Mouse (Mus musculus) layer of hippocampus, postnatal 14 days (tissue): ENCODE measurements around the gene Xrcc3. TPM values are rescaled to one million over a fixed set of nuclear protein-coding genes. Genes with fewer than 3 reads are reported as not detected.

Experiments
- DNase-seq, 2 experiments: peaks; one replicate each; pipeline ENCODE4 v3.0.0; 2021 to 2022; ENCODE audit warnings: low spot score in 2 of 2, mixed read lengths in 1 of 2
- total RNA-seq, 2 experiments: library from RNA; stranded (reverse); gene quantifications; 2 replicates each; pipeline ENCODE4 v1.2.3; 2021

The Xrcc3 gene
- total RNA-seq, 2 experiments from 2014 or later = 3.0 to 3.9 TPM

DNA sequence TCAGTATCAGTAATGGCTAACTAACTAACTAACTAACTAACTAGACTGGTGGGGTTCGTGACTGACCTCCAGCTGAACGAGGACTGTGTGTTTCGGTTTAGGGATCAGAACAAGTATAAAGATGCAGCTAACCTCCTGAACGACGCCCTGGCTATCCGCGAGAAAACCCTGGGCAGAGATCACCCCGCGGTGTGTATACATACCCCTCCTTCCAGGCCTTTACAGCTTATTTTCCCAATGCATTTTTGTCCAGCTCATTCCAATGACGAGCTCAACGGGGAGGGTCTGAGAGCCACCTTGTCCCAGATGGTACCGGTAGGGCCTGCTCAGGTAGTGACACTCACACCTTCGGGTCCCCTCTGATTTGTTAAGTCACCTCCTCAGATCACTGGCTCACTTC, 35.8 kb downstream of the Xrcc3 start:
- DNase-seq = no peak

DNA sequence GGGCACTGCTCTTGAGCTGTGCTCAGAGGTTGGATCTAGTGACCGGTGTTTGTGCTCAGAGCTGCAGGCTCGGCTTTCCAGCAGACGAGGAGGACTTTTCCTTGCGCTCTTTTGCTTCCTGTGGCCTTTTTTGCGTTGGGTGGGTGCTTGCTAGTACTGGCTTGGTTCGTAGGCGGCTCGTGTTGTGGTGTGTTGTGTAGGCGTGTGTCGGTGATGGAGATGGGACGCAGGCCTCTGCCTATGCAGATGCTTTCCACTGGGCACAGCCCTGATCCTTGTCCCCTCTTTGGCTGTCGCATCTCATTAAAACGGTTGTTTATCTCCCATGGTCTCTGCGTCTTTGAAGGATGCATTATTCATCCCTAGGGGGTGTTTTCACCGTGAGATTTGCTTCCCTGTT, 38.8 kb downstream of the Xrcc3 start:
- no peak for DNase-seq

DNA sequence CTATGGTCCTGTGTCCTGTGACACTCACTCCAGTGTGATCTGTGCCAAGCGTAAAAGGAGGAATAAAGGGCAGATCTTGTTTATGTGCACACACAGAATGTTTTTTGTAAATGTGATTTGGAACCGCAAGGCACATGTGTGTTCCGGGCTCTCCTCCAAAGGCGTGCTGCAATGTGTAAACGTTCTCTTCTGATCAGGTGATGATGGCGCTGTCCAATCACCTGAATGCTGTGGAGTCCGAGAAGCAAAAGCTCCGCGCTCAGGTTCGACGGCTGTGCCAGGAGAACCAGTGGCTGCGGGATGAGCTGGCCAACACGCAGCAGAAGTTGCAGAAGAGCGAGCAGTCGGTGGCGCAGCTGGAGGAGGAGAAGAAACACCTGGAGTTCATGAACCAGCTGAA, 39.5 kb downstream of the Xrcc3 start:
- no peak for DNase-seq

DNA sequence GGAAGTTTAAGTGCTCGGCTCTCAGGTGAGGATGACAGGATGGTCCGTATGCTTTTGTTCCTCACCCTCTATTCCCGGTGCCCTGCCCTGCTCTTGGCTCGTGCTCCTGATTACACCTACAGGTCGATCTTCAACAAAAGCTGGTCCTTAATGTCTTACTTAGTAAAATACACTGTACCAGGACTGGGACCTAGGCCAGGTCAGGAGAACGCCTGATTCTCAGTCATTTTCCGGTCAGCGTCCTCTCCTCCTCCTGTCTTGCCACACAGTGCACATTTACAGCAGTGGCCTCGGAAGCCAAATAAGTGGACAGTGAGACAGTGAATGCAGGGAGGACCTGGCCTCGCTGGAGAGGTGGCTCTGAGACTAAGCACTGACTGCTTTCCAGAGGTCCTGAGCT, 43.0 kb downstream of the Xrcc3 start:
- DNase-seq = no peak

DNA sequence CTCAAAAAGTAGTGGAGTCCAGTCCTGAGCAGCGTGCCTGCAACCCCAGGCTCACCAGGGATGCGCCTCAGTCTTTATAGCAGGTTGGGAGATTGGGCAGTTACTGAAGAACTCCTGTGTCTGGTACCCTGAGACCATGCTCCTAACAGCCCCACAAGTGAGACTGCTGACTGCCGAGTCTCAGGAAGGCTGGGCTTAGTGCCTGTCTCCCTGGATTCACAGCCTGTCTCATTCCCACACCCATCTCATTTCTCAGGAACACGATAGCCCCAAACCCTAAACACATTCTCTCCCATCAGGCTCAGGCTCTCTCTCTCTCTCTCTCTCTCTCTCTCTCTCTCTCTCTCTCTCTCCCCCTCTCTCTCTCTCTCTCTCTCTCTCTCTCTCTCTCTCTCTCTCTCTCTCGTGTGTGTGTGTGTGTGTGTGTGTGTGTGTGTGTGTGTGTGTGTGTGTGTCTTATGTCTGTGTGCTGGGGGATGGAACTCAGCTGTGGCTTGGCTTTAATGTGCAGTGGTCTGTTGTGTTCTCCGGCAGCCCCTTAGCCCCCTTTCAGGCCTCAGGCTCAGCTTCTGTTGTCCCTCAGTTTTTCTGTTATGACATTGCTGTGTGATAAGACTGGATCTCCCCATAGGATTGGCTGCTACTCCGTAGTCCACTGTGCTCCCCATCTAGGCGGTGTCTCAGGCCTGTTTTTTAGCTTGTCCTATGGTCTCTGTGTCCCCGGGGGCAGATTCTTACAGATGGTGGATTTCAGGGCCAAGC, 43.7 kb downstream of the Xrcc3 start:
- DNase-seq = no peak

DNA sequence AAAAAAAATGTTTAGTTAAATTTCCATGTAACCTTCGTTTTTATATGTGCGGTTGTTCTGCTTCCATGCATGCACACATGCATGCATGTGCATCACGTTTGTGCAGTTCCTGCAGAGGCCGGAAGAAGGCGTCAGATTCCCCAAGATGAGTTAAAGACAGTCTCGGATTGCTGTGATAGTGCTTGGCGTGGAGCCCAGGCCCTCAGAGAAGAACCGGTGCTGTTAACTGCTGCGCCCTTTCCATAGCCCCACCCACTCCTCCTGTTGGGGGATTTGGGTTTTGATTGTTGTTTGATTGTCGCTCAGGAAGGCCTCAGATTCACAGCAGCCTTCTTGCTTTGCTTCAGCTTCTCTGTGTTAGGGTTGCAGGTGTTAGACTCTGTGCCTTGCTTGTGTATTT, 44.4 kb downstream of the Xrcc3 start:
- no peak for DNase-seq

DNA sequence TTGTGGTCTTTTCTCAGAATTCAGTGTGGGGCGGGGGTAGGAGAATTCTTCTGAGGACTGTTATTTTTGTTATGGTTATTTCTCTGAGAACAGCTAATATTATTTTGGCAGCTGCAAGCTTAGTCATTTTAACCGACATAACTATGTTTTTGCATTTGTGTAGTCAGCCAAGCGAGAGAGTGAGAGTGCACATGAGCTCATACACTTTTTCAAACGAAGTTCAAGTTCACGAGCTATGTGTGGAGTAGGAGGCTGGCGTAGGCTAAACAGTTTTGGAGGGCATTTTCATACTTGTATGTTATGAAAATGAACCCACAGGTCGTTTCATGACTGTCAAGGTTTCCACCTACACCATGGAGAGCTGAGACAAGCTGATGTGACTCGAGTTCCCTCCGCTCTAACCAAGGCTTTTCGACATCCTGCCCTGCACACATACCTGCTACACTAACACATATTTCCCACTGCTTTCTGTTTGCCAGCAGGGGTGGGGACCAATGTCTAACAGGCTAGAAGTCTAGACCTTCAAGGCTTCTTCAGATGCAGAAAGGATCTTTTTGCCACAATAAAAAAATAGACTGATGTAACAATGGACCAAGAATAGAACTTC, 45.2 kb downstream of the Xrcc3 start:
- DNase-seq = no peak

DNA sequence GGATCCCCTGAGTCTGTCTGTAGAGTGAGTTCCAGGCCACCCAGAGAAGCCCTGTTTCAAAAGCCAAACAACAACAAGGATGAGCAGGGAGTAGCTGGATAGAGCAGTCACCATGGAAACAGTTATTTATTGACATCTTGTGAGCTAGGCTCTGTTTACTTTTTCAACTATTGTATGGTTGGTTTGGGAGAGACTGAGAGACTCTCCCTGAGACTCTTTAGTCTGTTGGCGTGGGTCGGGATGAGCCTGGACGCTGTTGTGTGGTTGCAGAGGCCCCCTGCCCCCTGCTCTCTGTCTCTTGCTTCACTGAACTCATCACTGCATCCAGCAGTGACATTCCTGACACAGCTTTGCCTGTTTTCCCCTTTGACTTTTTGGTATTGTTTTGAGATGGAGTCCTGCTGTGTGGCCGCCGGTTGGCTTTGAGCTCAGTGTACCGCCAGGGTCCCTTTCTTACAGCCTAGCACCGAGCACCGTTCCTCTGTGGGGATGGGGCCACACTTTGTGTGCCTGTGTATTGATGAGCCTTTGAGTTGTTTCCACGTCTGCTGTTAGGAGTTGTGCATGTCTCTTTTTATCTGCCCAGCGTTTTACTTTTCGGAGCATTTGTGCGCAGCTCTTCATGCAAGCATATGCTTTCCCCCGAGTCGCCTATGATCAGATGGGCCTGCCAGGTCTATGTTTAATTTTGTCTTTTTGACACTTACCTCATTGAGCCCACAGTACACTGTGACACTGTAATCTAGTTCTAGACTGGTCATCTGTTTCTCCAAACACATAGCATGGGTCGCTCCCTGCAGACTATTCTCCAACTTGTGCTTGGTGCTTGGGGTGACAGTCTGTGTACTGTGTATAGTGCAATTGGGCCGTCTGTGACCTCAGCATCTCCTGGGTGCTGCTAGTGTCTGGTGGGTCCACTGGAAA, 47.1 kb downstream of the Xrcc3 start:
- no peak for DNase-seq

DNA sequence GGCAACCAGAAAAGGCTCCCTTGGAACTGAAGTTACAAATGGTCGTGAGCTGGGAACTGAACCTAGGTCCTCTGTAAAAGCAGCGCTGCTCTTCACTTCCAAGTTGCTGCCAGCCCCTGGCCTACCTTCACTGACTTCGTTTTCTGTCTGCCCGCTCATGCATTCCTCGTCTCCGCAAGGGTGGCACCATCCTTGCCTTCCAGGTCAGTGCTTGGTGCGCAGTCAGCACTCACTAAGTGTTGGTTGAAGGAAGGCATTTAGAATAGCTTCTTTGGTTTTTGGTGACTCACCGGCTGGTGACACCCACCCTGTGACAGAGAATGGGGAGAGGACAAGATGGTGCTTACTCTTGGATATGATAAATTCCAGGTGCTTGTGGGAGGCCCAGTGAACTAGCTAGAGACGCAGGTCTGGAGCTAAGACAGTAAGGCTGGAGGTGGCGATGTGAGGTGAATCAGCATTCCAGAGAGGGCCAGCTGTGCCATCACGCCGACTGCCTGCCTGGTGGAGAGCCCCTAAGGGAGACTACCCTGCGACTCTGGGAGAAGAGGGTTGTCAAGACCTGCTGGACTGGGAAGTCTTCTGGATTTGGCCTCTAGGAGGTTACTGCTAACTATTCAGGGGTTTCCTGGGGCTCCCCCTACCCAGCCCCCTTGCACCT, 50.9 kb downstream of the Xrcc3 start:
- no peak for DNase-seq

DNA sequence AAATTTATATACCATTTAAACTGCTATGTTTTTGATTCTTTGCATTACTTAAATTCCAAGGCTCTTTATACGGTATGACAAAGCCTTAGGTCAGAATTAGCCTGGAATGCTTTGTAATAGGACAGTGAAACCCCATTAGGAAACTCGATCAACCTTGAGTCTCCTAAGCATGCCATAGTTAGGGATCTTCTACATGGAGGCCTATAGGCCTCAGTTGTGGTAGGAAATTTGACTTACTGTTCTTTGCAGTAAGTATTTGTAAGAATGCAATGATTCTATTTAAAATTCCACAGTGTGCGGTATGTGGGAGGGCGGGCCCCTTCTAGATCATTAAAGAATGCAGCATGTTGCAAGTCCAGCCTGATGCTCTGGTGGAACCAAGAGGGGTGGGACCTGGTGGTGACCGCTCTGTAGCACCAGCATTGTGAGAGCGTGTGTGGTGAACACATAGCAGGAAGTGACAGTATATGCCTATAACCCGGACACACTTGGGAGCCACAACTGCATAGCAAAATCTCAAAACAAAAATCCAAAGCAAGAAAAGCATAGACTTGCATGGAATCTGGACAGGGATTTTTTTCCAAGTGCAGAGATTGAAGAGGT, 53.3 kb downstream of the Xrcc3 start:
- no peak for DNase-seq

DNA sequence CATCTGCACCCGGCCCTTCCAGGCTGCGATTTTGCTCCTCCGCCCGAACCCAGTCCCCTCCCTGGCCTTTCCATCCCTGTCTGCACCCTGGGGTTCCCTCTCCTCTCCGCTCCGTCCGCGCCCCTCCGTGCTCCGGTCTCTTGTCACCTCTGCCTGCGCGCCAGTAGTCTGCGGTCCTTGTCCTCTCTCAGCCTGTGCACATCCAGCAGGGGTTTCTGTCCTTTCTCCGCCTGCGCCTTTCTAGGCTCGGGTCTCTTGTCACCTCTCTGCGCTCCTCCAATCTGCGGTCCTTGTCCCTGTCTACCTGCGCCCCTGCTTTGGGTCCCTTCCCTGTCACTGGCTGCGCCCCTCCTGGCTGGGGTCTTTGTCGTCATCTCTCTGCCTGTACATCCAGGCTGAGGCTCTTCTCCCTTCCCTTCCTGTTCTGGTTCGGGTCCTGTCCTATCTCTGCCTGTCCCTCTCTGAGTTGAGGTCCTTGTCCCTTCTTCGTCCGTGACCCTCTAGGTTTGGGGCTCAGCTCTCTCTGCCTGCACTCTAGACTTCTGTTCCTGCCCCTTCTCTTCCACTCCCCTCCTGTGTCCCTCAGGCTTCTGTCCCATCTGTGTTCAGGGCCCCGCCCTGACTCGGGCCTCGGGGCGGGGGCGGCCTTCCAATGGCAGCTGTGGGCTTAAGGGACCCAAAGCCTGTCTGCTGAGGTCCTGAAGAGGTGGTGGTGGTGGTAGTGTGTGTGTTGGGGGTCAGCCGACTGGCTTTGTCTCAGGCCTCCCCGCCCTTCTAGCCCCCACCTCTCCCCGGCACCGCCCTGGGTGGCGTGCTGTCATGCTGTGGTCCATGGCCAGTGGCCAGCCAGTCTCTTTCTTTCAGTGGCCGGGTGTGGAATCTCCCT, 54.3 kb downstream of the Xrcc3 start:
- DNase-seq = peak; percentile 33 to 36

DNA sequence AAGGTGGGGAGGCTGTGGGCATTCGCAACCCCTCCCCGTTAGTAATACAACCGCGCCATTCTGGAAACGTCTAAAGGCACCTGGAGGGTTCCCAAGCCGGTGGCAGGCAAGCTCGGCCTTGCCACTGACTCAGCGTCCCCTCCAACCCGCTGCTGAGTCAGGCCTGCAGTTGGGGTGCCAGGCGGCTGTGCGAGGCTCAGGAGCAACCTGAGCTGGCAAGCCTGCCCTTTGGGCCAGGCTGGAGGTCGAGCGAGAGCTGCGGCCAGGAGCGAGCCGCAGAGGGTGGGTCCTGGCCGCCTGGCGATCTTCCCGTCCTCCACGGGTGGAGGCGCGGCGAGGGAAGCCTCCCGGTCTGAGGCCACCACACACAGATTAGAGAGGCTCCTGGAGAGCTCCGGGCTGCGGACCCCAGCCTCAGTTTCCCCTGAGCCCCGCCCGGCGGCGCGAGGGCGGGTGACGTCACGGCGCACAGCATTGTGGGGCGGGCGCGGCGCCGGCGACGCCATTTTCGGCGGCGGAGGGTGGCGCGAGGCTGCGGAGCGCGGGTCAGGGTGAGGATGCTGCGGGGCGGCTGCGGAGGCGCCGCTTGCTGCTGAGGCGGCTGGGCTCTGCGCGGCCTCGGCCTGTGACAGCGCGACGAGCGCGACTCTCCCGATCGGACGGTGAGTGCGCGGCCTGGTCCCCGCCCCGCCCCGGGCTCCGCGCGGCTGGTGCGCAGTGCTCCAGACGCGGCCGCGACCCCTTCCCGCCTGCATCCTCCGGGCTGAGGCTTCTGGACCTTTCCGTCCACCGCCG, 55.1 kb downstream of the Xrcc3 start, which contains the start of gene Klc1:
TSS of gene Klc1 (plus strand) at position 469 of the 795 bp plus-strand sequence.
- peak; percentile 76 for DNase-seq

DNA sequence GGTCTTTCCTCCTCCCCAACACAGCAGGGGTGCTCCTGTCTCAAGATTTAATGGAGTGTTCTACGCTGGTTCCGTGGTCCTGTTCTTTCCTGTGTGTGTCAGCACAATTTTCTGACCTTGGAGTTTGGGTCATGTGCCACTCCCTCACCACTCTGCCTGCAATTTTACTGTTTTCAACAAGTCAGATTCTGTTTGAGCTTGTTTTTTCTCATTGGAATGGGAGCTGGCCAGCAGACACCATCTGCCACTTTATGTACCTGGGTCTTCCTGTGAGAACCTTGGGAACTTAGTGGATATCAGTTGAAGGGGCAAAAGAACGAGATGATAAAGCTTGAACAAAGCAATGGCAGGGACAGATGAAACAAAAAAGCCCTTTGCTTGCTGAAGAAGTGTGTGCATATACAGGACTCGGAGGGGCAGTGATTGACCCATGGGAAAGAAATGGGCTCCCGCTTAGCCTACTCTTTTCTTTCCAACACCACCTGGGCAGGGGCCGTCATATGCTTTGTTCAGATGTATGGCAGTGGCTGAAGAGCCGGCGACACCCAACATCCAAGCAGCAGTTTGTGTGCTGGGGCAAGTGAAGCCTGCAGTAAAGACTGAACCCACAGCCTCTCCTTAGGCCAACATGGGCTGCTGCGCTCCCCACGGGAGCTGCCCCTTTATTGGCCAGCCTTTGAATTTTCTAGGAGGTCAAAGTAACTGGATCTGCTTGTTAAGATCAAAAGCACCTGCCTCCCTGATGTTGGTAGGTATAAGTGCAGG, 55.9 kb downstream of the Xrcc3 start:
- DNase-seq = no peak

DNA sequence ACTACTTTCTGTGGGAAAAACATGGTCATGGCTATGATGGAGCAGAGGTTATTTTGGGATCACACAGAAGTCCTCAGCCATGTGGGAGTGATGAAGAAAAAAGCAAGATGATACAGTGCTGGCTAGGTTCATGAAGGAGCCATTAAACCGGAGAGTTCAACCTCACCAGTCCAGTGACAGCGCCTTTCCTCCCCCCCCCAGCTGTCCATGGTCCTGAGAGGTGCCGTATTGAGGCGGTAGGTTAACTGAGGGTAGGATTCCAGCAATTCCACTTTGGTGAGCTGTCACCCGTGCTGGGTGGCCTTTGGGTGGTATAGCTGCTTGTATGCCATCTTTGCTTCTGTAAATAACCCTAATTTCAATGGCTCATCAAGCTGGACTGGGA, 57.0 kb downstream of the Xrcc3 start:
- DNase-seq = no peak

DNA sequence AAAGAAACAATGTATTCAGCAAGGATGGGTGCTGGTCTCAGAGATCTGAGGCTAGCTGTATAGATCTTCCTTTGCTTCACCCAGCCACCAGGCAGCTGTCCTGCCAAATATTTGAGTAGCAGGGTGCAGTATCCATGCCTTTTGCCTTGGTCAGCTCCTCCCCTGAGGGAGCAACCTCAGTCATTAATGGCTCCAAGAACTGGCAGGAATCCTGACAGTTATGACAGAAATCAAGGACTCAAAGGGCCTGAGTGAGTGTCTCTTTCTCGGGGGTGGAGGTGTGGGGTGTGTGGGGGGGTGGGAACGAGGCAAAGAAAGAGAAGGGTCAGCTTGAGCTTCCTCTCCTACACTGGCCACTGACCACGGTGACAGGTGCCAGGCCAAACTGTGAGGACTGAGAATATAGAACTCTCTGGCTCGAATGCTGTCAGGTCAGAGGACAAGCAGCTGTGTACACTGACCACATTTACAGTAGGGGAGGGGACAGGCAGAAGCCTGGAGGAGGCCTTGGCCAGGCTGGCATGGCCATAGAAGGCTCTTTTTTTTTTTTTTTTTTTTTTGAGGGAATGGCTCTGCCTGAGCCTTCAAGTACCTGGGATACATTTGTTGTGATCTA, 57.5 kb downstream of the Xrcc3 start:
- no peak for DNase-seq

DNA sequence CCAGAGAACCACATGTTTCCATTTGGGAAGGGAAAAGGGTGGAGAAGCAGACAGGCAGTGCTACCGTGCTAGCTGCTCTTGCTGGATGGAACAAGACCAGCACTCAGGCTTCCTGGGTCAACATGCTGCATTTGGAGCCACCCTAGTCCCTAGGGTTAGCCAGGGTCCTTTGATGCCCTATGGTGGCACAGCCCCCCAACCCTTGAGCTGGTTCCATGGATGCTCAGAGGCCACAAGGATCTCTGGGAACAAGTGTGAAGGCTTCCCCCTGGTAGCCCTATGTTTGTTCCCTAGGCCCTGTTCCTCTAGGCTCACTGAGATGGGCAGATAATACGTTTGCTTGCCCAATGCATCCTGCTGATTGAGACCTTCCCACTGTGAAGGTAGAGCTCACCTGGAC, 58.4 kb downstream of the Xrcc3 start:
- no peak for DNase-seq

DNA sequence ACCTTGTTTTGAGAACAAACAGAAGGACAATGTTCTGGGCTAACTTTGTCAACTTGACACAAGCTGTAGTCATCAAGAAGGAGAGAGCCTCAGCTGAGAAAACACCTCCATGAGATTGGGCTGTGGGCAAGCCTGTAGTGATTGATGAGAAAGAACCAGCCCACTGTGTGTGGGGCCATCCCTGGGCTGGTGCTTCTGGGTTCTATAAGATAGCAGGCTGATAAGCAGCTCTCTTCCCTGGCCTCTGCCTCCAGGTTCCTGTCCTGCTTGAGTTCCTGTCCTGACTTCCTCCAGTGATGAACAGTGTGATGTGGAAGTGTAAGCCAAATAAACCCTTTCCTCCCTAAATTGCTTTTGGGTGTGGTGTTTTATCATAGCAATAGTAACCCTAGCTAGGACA, 59.0 kb downstream of the Xrcc3 start:
- no peak for DNase-seq

DNA sequence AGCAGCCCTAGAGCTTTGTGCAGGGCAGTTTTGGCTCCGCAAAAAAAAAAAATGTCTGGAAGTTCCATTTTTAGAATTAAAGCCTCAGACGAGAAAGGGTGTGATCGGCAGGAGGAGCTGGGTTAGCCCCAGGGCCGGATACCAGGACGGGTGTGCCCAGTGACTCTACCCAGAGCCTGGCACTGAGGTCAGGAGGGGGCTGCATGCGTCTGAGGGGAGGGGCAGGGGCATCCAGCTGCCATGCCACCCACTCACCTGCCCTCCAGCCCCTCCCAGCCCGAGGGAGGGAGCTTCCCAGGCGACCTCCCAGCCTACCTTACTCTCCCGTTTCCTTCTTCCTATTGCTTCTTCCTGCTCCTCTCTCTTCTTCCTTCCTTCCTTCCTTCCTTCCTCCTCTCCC, 60.3 kb downstream of the Xrcc3 start:
- DNase-seq = no peak
